Mouse (Mus musculus) cerebellum, adult 11-12 months (tissue): Measurements from ENCODE around the gene Pard3.

ENCODE experiments used
- DNase-seq: peaks from one replicate; pipeline ENCODE4 v3.0.0; 2022

Pard3 gene

DNA sequence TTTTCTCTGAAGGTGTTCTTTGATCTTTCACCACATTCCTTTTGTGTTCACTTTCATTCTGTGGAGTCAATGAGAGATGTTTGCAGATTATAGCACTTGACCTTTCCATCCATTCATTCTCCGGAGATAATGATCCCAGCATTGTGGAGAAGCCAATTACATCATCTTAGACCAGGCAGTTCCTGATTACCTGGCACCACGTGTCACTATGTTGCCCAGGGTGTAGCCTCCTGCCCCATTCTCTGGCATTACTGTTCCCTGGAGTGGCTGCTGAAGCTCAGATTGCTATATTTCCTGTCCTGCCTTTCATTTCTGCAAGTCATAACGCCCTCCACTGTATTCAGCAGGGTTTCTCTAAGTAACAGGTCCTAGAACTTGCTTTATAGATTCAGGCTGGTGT, 304.7 kb downstream of the Pard3 start:
- no peak for DNase-seq

DNA sequence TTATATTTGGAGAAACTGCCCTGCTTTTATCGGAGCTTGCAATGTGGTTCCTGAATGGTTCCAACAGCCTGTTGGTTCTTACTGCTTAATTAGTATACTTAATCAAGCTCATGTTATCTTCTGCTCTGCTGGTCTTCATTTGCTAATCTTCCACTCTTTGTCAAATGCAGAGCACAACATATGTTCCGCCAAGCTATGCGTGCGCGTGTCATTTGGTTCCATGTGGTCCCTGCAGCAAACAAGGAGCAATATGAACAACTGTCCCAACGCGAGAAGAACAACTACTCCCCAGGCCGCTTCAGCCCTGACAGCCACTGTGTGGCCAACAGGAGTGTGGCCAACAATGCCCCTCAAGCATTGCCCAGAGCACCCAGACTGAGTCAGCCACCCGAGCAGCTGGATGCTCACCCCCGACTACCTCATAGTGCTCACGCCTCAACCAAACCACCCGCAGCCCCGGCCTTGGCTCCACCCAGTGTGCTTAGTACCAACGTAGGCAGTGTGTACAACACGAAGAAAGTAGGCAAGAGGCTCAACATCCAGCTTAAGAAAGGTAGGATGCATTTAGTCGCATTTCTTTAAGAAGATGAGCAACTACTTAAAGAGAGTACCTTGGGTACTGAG, 307.7 kb downstream of the Pard3 start:
- DNase-seq: no peak

GRCm38 (mm10) chr8:127377775-127378174, 314.1 kb downstream of the Pard3 start:
- DNase-seq: no peak

DNA sequence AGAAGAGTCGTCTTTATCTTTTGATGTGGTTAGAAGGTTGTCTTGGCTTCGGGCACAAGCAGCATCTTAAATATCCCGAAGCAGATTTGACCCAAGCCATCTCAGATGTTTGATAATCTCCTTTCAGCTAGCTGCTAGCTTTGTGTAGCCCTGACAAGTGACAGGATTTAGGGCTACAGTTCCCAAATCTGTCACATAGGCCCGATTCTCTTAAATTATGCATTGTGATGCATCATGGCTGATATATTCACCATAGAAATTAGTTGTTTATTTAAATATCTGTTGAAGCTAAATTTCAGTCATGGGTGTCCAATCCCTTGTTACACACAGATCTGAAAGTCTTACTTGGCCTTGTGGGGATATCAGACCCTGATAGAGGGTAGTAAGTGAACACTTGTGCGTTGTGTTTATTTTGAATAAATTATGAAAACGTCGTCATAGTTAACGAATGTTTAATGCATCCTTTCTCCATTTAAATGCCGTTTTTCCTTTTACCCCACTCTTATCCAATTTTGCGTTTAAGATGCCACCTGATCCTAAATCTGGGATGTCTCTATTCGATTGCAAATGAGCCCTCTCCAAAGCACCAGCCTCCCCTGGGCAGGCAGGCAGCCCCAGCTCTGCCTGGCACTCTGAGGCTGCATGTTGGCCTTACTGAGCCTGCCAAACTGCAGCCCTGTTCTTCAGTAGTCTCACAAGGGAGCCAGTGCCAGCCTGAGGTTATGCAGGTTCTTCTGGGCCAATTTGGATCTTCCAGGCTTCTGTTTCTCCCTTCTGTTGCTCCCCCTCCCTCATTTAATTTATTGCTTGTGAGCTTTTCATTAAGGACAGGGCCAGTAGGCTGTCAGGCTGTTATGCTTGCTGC, 315.5 kb downstream of the Pard3 start:
- peak; percentile 8 for DNase-seq

- DNase-seq: no peak
These were observed 317.6 kb downstream of the Pard3 start for GRCm38 (mm10) chr8:127381259-127381658.

- DNase-seq: no peak
These were observed 329.0 kb downstream of the Pard3 start for GRCm38 (mm10) chr8:127392700-127393099.

- no peak for DNase-seq
These were observed 331.8 kb downstream of the Pard3 start for GRCm38 (mm10) chr8:127395488-127395887.

DNA sequence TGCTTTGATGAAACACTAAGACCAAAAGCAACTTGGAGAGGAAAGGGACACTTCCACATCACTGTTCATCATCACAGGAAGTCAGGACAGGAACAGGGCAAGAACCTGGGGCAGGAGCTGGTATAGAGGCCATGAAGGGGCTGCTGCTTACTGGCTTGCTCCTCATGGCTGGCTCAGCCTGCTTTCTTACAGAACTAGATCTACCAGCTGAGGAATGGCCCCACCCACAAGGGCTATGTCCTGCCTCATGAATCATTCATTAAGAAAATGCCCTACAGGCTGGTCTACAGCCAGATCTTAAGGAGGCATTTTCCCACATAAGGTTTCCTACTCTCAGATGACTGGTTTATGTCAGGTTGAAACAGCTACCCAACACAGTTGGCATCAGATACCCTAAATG, 342.1 kb downstream of the Pard3 start:
- DNase-seq: no peak

- DNase-seq: no peak
These were observed 346.9 kb downstream of the Pard3 start for GRCm38 (mm10) chr8:127410606-127411005.

DNA sequence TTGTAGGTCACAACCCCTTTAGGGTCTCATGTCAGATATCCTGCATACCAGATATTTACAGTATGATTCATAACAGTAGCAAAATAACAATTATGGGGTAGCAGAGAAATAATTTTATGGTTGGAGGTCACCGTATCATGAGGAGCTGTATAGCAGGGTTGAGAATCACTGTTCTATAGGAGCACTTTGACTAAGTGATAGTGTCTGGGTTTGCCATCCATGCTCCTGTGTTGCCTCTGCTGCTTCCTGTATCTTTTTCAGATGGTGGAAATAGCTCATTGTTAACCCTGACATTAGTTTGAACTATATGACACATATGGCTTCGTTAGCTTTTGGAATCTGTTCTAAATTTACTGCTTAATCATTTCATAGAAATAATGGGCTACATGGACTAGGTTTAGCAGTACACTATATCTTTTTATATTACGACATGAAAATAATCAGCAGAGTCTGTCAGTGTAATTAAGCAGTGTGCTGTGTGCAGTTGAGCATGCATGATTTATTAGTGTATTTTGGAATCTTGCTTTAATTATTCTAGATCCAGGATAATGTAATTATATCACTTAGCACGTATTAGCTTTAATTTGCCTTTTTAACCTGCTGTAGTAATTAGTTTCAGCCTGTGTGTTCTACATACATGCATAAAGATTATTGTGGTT, 347.6 kb downstream of the Pard3 start:
- no peak for DNase-seq

DNA sequence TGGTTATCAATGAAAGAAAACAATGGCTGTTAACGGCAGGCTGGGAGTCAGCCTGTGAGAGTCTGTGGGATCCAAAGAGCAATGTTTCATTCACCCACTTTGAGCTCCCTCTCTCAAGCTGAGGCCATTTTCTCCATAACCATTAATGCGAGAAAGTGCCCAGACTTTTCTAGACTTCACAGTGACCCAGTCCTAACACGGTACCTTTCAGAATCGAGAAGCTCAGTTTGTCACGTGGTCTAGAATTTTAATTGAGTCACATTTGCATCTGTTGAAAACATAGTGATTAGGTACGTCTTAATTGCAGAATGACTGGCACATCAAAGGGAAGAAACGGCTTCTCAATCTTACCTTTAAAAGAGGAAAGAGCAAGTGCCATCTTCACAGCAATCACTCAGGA, 359.3 kb downstream of the Pard3 start:
- DNase-seq: no peak

GRCm38 (mm10) chr8:127424211-127424916, 360.7 kb downstream of the Pard3 start:
- DNase-seq: no peak

GRCm38 (mm10) chr8:127426857-127427256, 363.2 kb downstream of the Pard3 start:
- DNase-seq: no peak

GRCm38 (mm10) chr8:127428004-127428403, 364.3 kb downstream of the Pard3 start:
- no peak for DNase-seq

GRCm38 (mm10) chr8:127431236-127431635, 367.5 kb downstream of the Pard3 start:
- no peak for DNase-seq

DNA sequence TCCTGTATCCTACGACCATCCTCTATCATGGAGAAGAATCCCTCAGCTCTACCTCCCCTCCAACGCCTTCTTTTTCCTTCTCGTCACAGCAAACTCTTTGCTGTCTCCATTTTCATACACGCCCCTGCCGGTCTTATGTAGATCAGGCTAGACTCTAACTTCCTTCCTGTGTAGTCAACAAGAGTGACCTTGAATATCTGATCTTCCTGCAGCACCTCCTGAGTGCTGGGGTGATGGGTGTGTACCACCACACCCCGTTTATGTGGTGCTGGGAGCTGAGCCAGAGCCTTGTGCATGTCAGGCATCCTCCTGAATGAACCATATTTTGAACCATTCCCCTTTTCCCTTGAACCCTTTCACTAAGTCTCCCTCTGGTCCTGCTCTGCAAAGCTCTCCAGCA, 372.3 kb downstream of the Pard3 start:
- DNase-seq: no peak

DNA sequence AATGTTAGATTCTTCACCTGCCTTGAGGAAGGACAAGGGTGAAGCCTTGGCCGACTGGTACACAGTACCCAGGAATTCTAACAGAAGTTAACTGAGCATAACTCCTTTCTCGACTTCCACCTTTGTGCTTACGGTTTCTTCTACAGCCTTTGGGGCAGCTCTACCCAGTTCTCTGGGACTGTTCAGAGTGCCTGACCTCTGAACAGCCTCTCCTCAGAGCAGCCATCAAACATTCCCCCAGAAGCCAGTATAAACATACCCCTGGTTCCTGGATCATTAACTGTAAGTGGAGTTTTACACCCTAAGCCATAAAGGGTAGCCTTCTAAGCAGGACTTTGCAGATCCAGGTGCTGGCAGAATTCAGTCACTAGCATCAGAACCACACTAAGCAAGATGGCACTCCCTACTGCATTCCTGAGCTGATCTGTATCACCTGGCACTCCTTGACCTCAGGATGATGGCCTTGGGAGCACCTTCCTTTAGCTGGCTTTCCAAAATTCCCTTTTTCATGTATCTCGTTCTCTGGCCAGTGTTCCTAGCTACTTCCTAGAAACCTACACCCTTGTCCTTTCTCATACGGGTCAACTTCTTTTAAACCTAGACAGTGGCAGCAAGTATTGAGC, 374.0 kb downstream of the Pard3 start:
- no peak for DNase-seq

- DNase-seq: no peak
These were observed 375.1 kb downstream of the Pard3 start for GRCm38 (mm10) chr8:127438625-127439391.

GRCm38 (mm10) chr8:127439392-127440160, 375.9 kb downstream of the Pard3 start:
- DNase-seq: no peak

- no peak for DNase-seq
These were observed 376.6 kb downstream of the Pard3 start for GRCm38 (mm10) chr8:127440161-127440833.
